Comparison of ENCODE assay signal across 21 mouse cellular contexts in genomic region chr2:59212846-59213245, GRCm38 (mm10).
"Had no signal": no experiment of that assay in that cellular context is flagged by ENCODE, and none has a peak within 500 bp of the region (broad histone marks: within the 10 kb centered on the region; RNA-seq: fewer than 3 reads in every experiment).

No protein-coding gene starts in this region.

- H3K27me3 ChIP-seq: lung, embryonic 15.5 days; megakaryocyte, embryonic 14.5 days; midbrain, embryonic 15.5 days; neural tube, embryonic 12.5 days; neural tube, embryonic 15.5 days had no signal

- H3K4me1 ChIP-seq: neural tube, embryonic 12.5 days; neural tube, embryonic 15.5 days had no signal

- H3K36me3 ChIP-seq: midbrain, embryonic 15.5 days; neural tube, embryonic 12.5 days; neural tube, embryonic 15.5 days had no signal

- H3K4me2 ChIP-seq: lung, embryonic 15.5 days; midbrain, embryonic 15.5 days; neural tube, embryonic 12.5 days; neural tube, embryonic 15.5 days had no signal

- H3K27ac ChIP-seq: left cerebral cortex, adult 2 months; liver, embryonic 14.5 days; lung, embryonic 15.5 days; midbrain, embryonic 10.5 days; midbrain, embryonic 15.5 days; neural tube, embryonic 12.5 days; neural tube, embryonic 15.5 days; stomach, postnatal 0 days had no signal

- H3K9me3 ChIP-seq: lung, embryonic 15.5 days; megakaryocyte, embryonic 14.5 days; midbrain, embryonic 10.5 days; midbrain, embryonic 15.5 days; neural tube, embryonic 12.5 days; neural tube, embryonic 15.5 days had no signal

- H3K9ac ChIP-seq: liver, embryonic 14.5 days; lung, embryonic 15.5 days; midbrain, embryonic 15.5 days; neural tube, embryonic 12.5 days; neural tube, embryonic 15.5 days had no signal

- ATAC-seq: midbrain, embryonic 15.5 days had no signal

- H3K4me3 ChIP-seq: left cerebral cortex, adult 2 months; lung, embryonic 15.5 days; megakaryocyte, embryonic 14.5 days; midbrain, embryonic 10.5 days; midbrain, embryonic 15.5 days; neural tube, embryonic 12.5 days; neural tube, embryonic 15.5 days had no signal

- DNase-seq: kidney, adult 9 months; kidney, postnatal 14 days; kidney, postnatal 4 days; layer of hippocampus, adult 9-11 months; lung, adult 18-20 months; lung, postnatal 10 days; lung, postnatal 36 days; right cerebral cortex, postnatal 14 days; right cerebral cortex, postnatal 4 days; thymus, adult 2 months; thymus, postnatal 14 days; thymus, postnatal 4 days had no signal
